8 mouse cellular contexts compared by ENCODE assay signal in genomic region chr4:137920005-137920404, GRCm38 (mm10). TPM values are rescaled to one million over a fixed set of nuclear protein-coding genes. Genes with fewer than 3 reads are reported as not detected.
DNase-seq lines count a peak whose midpoint lies in the region; ATAC-seq and TF ChIP-seq lines count a peak whose summit lies in the region.

No protein-coding gene starts in this region.

- TF ChIP-seq POLR2A in limb, embryonic 14.5 days (IDR thresholded peaks at IDR 0.05; ENCODE audit: borderline replicate concordance, extremely low read depth, insufficient read depth, insufficient read length), result no peak

- WGBS in hindbrain, embryonic 12.5 days, result 47% methylated on average over 7 of the region's 7 CpGs
- 31% methylated on average over 7 of the region's 7 CpGs for WGBS in limb, embryonic 14.5 days
- 59% methylated on average over 7 of the region's 7 CpGs for WGBS in neural tube, embryonic 15.5 days

- DNase-seq in gastrocnemius, postnatal 25 days, result peak; percentile 48
- DNase-seq in gastrocnemius, adult 8-10 months (ENCODE audit: low spot score in 2 of 2), result no peak
- DNase-seq in limb, embryonic 14.5 days (ENCODE audit: low spot score), result no peak
- DNase-seq in adrenal gland, adult 8-10 months, result no peak
- DNase-seq in cerebellum, adult 11-12 months, result no peak
- no peak for DNase-seq in adrenal gland, postnatal 25 days

- H3K27me3 ChIP-seq in hindbrain, embryonic 12.5 days, result no peaks in the 10 kb centered on the region
- H3K27me3 ChIP-seq in limb, embryonic 14.5 days (ENCODE audit: control insufficient read depth, insufficient read depth, low read length), result no peaks in the 10 kb centered on the region
- no peaks in the 10 kb centered on the region for H3K27me3 ChIP-seq in neural tube, embryonic 15.5 days (replicated peaks)

- H3K4me2 ChIP-seq in hindbrain, embryonic 12.5 days (replicated peaks), result peak overlapping the region; percentile 21; the same call in 1 of the 2 replicates
- H3K4me2 ChIP-seq in limb, embryonic 14.5 days (replicated peaks; ENCODE audit: low read depth, low read length, severe bottlenecking), result peak overlapping the region; percentile 26; the same call in 1 of the 2 replicates
- H3K4me2 ChIP-seq in neural tube, embryonic 15.5 days, result no peak overlapping the region

- no peak for ATAC-seq in hindbrain, embryonic 12.5 days (ENCODE audit: low FRiP score)
- ATAC-seq in limb, embryonic 14.5 days (ENCODE audit: low FRiP score, low read depth), result no peak
- ATAC-seq in neural tube, embryonic 15.5 days (ENCODE audit: low FRiP score), result no peak

- peak overlapping the region; percentile 64 for H3K27ac ChIP-seq in hindbrain, embryonic 12.5 days
- peak overlapping the region; percentile 65 for H3K27ac ChIP-seq in limb, embryonic 14.5 days (replicated peaks; ENCODE audit: low read depth, low read length)
- H3K27ac ChIP-seq in neural tube, embryonic 15.5 days (replicated peaks), result peak overlapping the region; percentile 65

- no peaks in the 10 kb centered on the region for H3K9me3 ChIP-seq in hindbrain, embryonic 12.5 days (replicated peaks)
- no peaks in the 10 kb centered on the region for H3K9me3 ChIP-seq in limb, embryonic 14.5 days (ENCODE audit: control insufficient read depth, low read length)
- no peaks in the 10 kb centered on the region for H3K9me3 ChIP-seq in neural tube, embryonic 15.5 days (replicated peaks)

- H3K36me3 ChIP-seq in hindbrain, embryonic 12.5 days, result no peaks in the 10 kb centered on the region
- peaks cover 11% of the 10 kb centered on the region; the same call in 1 of the 2 replicates for H3K36me3 ChIP-seq in limb, embryonic 14.5 days (ENCODE audit: control insufficient read depth, insufficient read depth, low read length)
- no peaks in the 10 kb centered on the region for H3K36me3 ChIP-seq in neural tube, embryonic 15.5 days

- H3K4me3 ChIP-seq in hindbrain, embryonic 12.5 days, result no peak overlapping the region
- H3K4me3 ChIP-seq in limb, embryonic 14.5 days (replicated peaks; ENCODE audit: low read length), result no peak overlapping the region
- H3K4me3 ChIP-seq in neural tube, embryonic 15.5 days (replicated peaks), result no peak overlapping the region

- H3K4me1 ChIP-seq in hindbrain, embryonic 12.5 days, result peaks cover 42% of the 10 kb centered on the region
- peaks cover 43% of the 10 kb centered on the region for H3K4me1 ChIP-seq in limb, embryonic 14.5 days (ENCODE audit: control insufficient read depth, insufficient read depth, low read length)
- peaks cover 39% of the 10 kb centered on the region for H3K4me1 ChIP-seq in neural tube, embryonic 15.5 days

- 0 out of 2 replicates have a peak overlapping the region, but pooled peaks have one; percentile 39 for H3K9ac ChIP-seq in hindbrain, embryonic 12.5 days
- H3K9ac ChIP-seq in limb, embryonic 14.5 days (ENCODE audit: low read depth, low read length, severe bottlenecking), result peak overlapping the region; percentile 28; the same call in 1 of the 2 replicates
- no peak overlapping the region for H3K9ac ChIP-seq in neural tube, embryonic 15.5 days (replicated peaks)

RNA-seq across cellular contexts. Expression of gene Ece1, which starts 58.0 kb away (rescaled TPM):
- 10 to 100 TPM; 47.6 to 54.2 TPM for total RNA-seq in gastrocnemius, postnatal 25 days (2021)
- 10 to 100 TPM; 48.8 to 97.1 (median 69.4) TPM for total RNA-seq in gastrocnemius, adult 8-10 months (2022)
- 20.1 and 38.1 TPM in 2 replicates for polyA plus RNA-seq in hindbrain, embryonic 12.5 days (2016; fragmentation: Nextera tagmentation; extraction: Ambion mirVana)
- polyA plus RNA-seq in limb, embryonic 14.5 days (2012; rRNA removed), result 28.9 and 42.4 TPM in 2 replicates
- polyA plus RNA-seq in limb, embryonic 14.5 days (2014; fragmentation: Nextera tagmentation; extraction: Ambion mirVana), result 44.3 and 45.7 TPM in 2 replicates
- polyA plus RNA-seq in neural tube, embryonic 15.5 days (2015; fragmentation: Nextera tagmentation; extraction: Ambion mirVana), result 23.0 TPM in 2 replicates
- total RNA-seq in adrenal gland, adult 8-10 months (2022), result 100 to 1,000 TPM; 248 to 380 (median 315) TPM
- total RNA-seq in adrenal gland, postnatal 25 days (2021), result 264 and 285 TPM in 2 replicates
